Comparison of ENCODE assay signal across 18 mouse cellular contexts in the genomic region with DNA sequence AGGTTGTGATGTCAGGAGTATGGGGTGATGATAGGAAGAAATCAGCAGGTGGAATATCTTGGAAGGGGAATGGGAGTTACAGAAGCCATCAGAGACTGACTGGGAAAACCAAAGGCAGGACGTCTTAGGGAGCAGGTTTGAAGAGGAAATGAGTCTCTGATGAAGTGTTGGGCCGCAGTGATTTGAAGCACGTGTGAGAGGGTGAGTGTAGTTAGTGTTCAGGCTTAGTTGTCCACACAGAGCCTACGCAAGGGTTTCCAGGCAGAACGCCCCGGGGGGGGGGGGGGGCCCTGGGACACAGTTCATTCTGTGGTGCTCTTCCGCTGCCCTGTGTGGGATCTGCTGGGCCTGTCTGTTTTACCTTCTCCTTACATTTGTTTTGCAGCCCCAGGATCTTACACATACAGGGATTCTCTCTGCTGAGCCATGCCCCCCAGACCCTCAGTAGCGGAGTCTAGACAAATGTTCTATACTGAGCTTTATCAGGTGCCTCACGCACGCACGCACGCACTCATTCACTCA. TPM values are rescaled to one million over a fixed set of nuclear protein-coding genes. Genes with fewer than 3 reads are reported as not detected.
A peak's percentile ranks its signal among the peaks of the same experiment; 100 is the strongest.
DNase-seq lines count a peak whose midpoint lies in the region; ATAC-seq and TF ChIP-seq lines count a peak whose summit lies in the region.
"Had no signal": no experiment of that assay in that cellular context is flagged by ENCODE, and none has a peak within 500 bp of the region (broad histone marks: within the 10 kb centered on the region; RNA-seq: fewer than 3 reads in every experiment).

No protein-coding gene starts in this region.

- no peak overlapping the region for H3K4me2 ChIP-seq in heart, postnatal 0 days (ENCODE audit: low read depth, low read length)
- no peak overlapping the region for H3K4me2 ChIP-seq in midbrain, embryonic 14.5 days (ENCODE audit: low read length)
- H3K4me2 ChIP-seq in midbrain, embryonic 15.5 days = no peak overlapping the region
- no peak overlapping the region for H3K4me2 ChIP-seq in embryonic facial prominence, embryonic 11.5 days (ENCODE audit: low read depth, low read length)
- H3K4me2 ChIP-seq in neural tube, embryonic 13.5 days = no peak overlapping the region
- H3K4me2 ChIP-seq: embryonic facial prominence, embryonic 15.5 days; forebrain, embryonic 12.5 days; hindbrain, embryonic 15.5 days; liver, embryonic 12.5 days had no signal

- WGBS in heart, postnatal 0 days = 74% methylated on average over 11 of the region's 12 CpGs
- WGBS in midbrain, embryonic 14.5 days = 84% methylated on average over 12 of the region's 12 CpGs
- 89% methylated on average over 12 of the region's 12 CpGs for WGBS in midbrain, embryonic 15.5 days
- WGBS in embryonic facial prominence, embryonic 11.5 days = 76% methylated on average over 12 of the region's 12 CpGs
- 82% methylated on average over 12 of the region's 12 CpGs for WGBS in neural tube, embryonic 13.5 days

- no peak overlapping the region for H3K27ac ChIP-seq in heart, postnatal 0 days (ENCODE audit: low read depth)
- 0 out of 2 replicates have a peak overlapping the region, but pooled peaks have one; percentile 13 for H3K27ac ChIP-seq in midbrain, embryonic 14.5 days (replicated peaks; ENCODE audit: low read depth, low read length)
- H3K27ac ChIP-seq in midbrain, embryonic 15.5 days = no peak overlapping the region
- H3K27ac ChIP-seq in embryonic facial prominence, embryonic 11.5 days (replicated peaks; ENCODE audit: low read depth, low read length) = no peak overlapping the region
- 0 out of 2 replicates have a peak overlapping the region, but pooled peaks have one; percentile 9 for H3K27ac ChIP-seq in neural tube, embryonic 13.5 days (replicated peaks)
- H3K27ac ChIP-seq: embryonic facial prominence, embryonic 15.5 days; forebrain, embryonic 12.5 days; hindbrain, embryonic 15.5 days; liver, embryonic 12.5 days had no signal

- no peak overlapping the region for H3K4me3 ChIP-seq in heart, postnatal 0 days (ENCODE audit: low read depth, low read length)
- H3K4me3 ChIP-seq in midbrain, embryonic 14.5 days (replicated peaks; ENCODE audit: low read depth, low read length) = no peak overlapping the region
- no peak overlapping the region for H3K4me3 ChIP-seq in midbrain, embryonic 15.5 days
- H3K4me3 ChIP-seq in embryonic facial prominence, embryonic 11.5 days (ENCODE audit: low read depth, low read length) = no peak overlapping the region
- no peak overlapping the region for H3K4me3 ChIP-seq in neural tube, embryonic 13.5 days
- H3K4me3 ChIP-seq: embryonic facial prominence, embryonic 15.5 days; forebrain, embryonic 12.5 days; hindbrain, embryonic 15.5 days; liver, embryonic 12.5 days had no signal

- 0 out of 2 replicates have a peak, but pooled peaks have one; percentile 19 for ATAC-seq in heart, postnatal 0 days (ENCODE audit: insufficient read depth, low read depth)
- ATAC-seq in midbrain, embryonic 14.5 days (ENCODE audit: low FRiP score, low TSS enrichment) = no peak
- no peak for ATAC-seq in midbrain, embryonic 15.5 days (replicated peaks)
- ATAC-seq in embryonic facial prominence, embryonic 11.5 days (replicated peaks; ENCODE audit: insufficient number of reproducible peaks, low FRiP score, low TSS enrichment, low read depth) = no peak
- ATAC-seq in neural tube, embryonic 13.5 days (ENCODE audit: low read depth) = no peak
- ATAC-seq: liver, embryonic 12.5 days had no signal

- peaks cover 6% of the 10 kb centered on the region; the same call in 1 of the 2 replicates for H3K36me3 ChIP-seq in heart, postnatal 0 days (replicated peaks; ENCODE audit: control insufficient read depth, insufficient read depth, low read length)
- no peaks in the 10 kb centered on the region for H3K36me3 ChIP-seq in midbrain, embryonic 14.5 days (ENCODE audit: control insufficient read depth, insufficient read depth, low read length)
- no peaks in the 10 kb centered on the region for H3K36me3 ChIP-seq in midbrain, embryonic 15.5 days (replicated peaks)
- H3K36me3 ChIP-seq in embryonic facial prominence, embryonic 11.5 days (replicated peaks; ENCODE audit: control insufficient read depth, insufficient read depth, low read depth, low read length) = no peaks in the 10 kb centered on the region
- 0 out of 2 replicates have a peak, but pooled peaks cover 4% of the 10 kb centered on the region for H3K36me3 ChIP-seq in neural tube, embryonic 13.5 days
- H3K36me3 ChIP-seq: embryonic facial prominence, embryonic 15.5 days; forebrain, embryonic 12.5 days; hindbrain, embryonic 15.5 days had no signal

- no peak for TF ChIP-seq EP300 in heart, postnatal 0 days (IDR thresholded peaks at IDR 0.05; ENCODE audit: low read depth)

- peaks cover 1% of the 10 kb centered on the region; the same call in 1 of the 2 replicates for H3K4me1 ChIP-seq in heart, postnatal 0 days (ENCODE audit: control insufficient read depth, insufficient read depth)
- H3K4me1 ChIP-seq in midbrain, embryonic 14.5 days (ENCODE audit: control insufficient read depth, insufficient read depth, low read length) = peaks cover 4% of the 10 kb centered on the region
- H3K4me1 ChIP-seq in midbrain, embryonic 15.5 days = peaks cover 7% of the 10 kb centered on the region
- H3K4me1 ChIP-seq in embryonic facial prominence, embryonic 11.5 days (ENCODE audit: control insufficient read depth, insufficient read depth, low read length) = no peaks in the 10 kb centered on the region
- H3K4me1 ChIP-seq in neural tube, embryonic 13.5 days (replicated peaks) = peaks cover 8% of the 10 kb centered on the region

- no peaks in the 10 kb centered on the region for H3K9me3 ChIP-seq in heart, postnatal 0 days (replicated peaks; ENCODE audit: control insufficient read depth, low read length)
- H3K9me3 ChIP-seq in midbrain, embryonic 14.5 days (ENCODE audit: control insufficient read depth, low read length) = no peaks in the 10 kb centered on the region
- no peaks in the 10 kb centered on the region for H3K9me3 ChIP-seq in midbrain, embryonic 15.5 days
- H3K9me3 ChIP-seq in embryonic facial prominence, embryonic 11.5 days (replicated peaks; ENCODE audit: control insufficient read depth, low read length) = no peaks in the 10 kb centered on the region
- no peaks in the 10 kb centered on the region for H3K9me3 ChIP-seq in neural tube, embryonic 13.5 days
- H3K9me3 ChIP-seq: embryonic facial prominence, embryonic 15.5 days; forebrain, embryonic 12.5 days; hindbrain, embryonic 15.5 days had no signal

- no peak for DNase-seq in heart, postnatal 0 days (ENCODE audit: low spot score)
- DNase-seq in heart, adult 9 months (ENCODE audit: low spot score in 2 of 2) = no peak
- DNase-seq in midbrain, embryonic 14.5 days = no peak
- DNase-seq in embryonic facial prominence, embryonic 11.5 days (ENCODE audit: low spot score) = peak; percentile 30
- no peak for DNase-seq in urinary bladder, postnatal 25 days (ENCODE audit: low spot score)
- no peak for DNase-seq in right cerebral cortex, postnatal 10 days (ENCODE audit: low spot score in 2 of 2)
- DNase-seq: adrenal gland, postnatal 25 days; cerebellum, postnatal 25 days; lung, postnatal 10 days had no signal

- H3K9ac ChIP-seq in heart, postnatal 0 days (replicated peaks; ENCODE audit: low read depth, low read length) = no peak overlapping the region
- no peak overlapping the region for H3K9ac ChIP-seq in midbrain, embryonic 14.5 days (replicated peaks; ENCODE audit: low read length)
- H3K9ac ChIP-seq in midbrain, embryonic 15.5 days = no peak overlapping the region
- H3K9ac ChIP-seq in embryonic facial prominence, embryonic 11.5 days (replicated peaks; ENCODE audit: low read length) = no peak overlapping the region
- H3K9ac ChIP-seq in neural tube, embryonic 13.5 days = no peak overlapping the region
- H3K9ac ChIP-seq: embryonic facial prominence, embryonic 15.5 days; forebrain, embryonic 12.5 days; hindbrain, embryonic 15.5 days; liver, embryonic 12.5 days had no signal

- TF ChIP-seq CTCF in heart, postnatal 0 days (IDR thresholded peaks at IDR 0.05; ENCODE audit: low read depth) = no peak

- no peaks in the 10 kb centered on the region for H3K27me3 ChIP-seq in heart, postnatal 0 days (ENCODE audit: control insufficient read depth, insufficient read depth, low read length)
- no peaks in the 10 kb centered on the region for H3K27me3 ChIP-seq in midbrain, embryonic 14.5 days (ENCODE audit: control insufficient read depth, insufficient read depth, low read length)
- no peaks in the 10 kb centered on the region for H3K27me3 ChIP-seq in midbrain, embryonic 15.5 days (replicated peaks)
- no peaks in the 10 kb centered on the region for H3K27me3 ChIP-seq in embryonic facial prominence, embryonic 11.5 days (ENCODE audit: control insufficient read depth, insufficient read depth, low read length)
- no peaks in the 10 kb centered on the region for H3K27me3 ChIP-seq in neural tube, embryonic 13.5 days
- H3K27me3 ChIP-seq: embryonic facial prominence, embryonic 15.5 days; forebrain, embryonic 12.5 days; hindbrain, embryonic 15.5 days; liver, embryonic 12.5 days had no signal

RNA-seq across cellular contexts. Expression of a gene that starts 5.8 kb away (rescaled TPM):
- total RNA-seq in heart, postnatal 0 days (2014; rRNA removed; ENCODE audit: low replicate concordance) = 94.0 and 124 TPM in 2 replicates
- polyA plus RNA-seq in heart, postnatal 0 days (2015; fragmentation: Nextera tagmentation; extraction: Ambion mirVana) = 11.7 and 12.0 TPM in 2 replicates
- 5.1 and 7.5 TPM in 2 replicates for polyA plus RNA-seq in midbrain, embryonic 14.5 days (2014; fragmentation: Nextera tagmentation; extraction: Ambion mirVana)
- polyA plus RNA-seq in midbrain, embryonic 15.5 days (2015; fragmentation: Nextera tagmentation; extraction: Ambion mirVana) = 7.7 and 10.2 TPM in 2 replicates
- 2.7 and 3.9 TPM in 2 replicates for polyA plus RNA-seq in embryonic facial prominence, embryonic 11.5 days (2014; fragmentation: Nextera tagmentation; extraction: Ambion mirVana)
- polyA plus RNA-seq in neural tube, embryonic 13.5 days (2015; fragmentation: Nextera tagmentation; extraction: Ambion mirVana) = 4.7 and 5.1 TPM in 2 replicates

RNA-seq across cellular contexts. Expression of a gene that starts 6.0 kb away (rescaled TPM):
- total RNA-seq in heart, postnatal 0 days (2014; rRNA removed; ENCODE audit: low replicate concordance) = 0.27 TPM in 1 of 2 replicates, not detected in the other
- 0.58 and 0.71 TPM in 2 replicates for polyA plus RNA-seq in heart, postnatal 0 days (2015; fragmentation: Nextera tagmentation; extraction: Ambion mirVana)
- polyA plus RNA-seq in midbrain, embryonic 14.5 days (2014; fragmentation: Nextera tagmentation; extraction: Ambion mirVana) = not detected in 2 replicates
- polyA plus RNA-seq in midbrain, embryonic 15.5 days (2015; fragmentation: Nextera tagmentation; extraction: Ambion mirVana) = 0.22 TPM in 1 of 2 replicates, not detected in the other
- polyA plus RNA-seq in embryonic facial prominence, embryonic 11.5 days (2014; fragmentation: Nextera tagmentation; extraction: Ambion mirVana) = 0.85 and 1.0 TPM in 2 replicates
- polyA plus RNA-seq in neural tube, embryonic 13.5 days (2015; fragmentation: Nextera tagmentation; extraction: Ambion mirVana) = not detected in 2 replicates
- total RNA-seq: gastrocnemius, adult 18-20 months; megakaryocyte-erythroid progenitor cell, adult 5-6 weeks had no signal
- polyA plus RNA-seq: hindbrain, embryonic 15.5 days had no signal

RNA-seq across cellular contexts. Expression of a gene that starts 18.7 kb away (rescaled TPM):
- total RNA-seq in heart, postnatal 0 days (2014; rRNA removed; ENCODE audit: low replicate concordance) = 43.4 and 46.1 TPM in 2 replicates
- 73.0 and 75.6 TPM in 2 replicates for polyA plus RNA-seq in heart, postnatal 0 days (2015; fragmentation: Nextera tagmentation; extraction: Ambion mirVana)
- 5.2 and 32.1 TPM in 2 replicates for polyA plus RNA-seq in midbrain, embryonic 14.5 days (2014; fragmentation: Nextera tagmentation; extraction: Ambion mirVana)
- polyA plus RNA-seq in midbrain, embryonic 15.5 days (2015; fragmentation: Nextera tagmentation; extraction: Ambion mirVana) = 35.2 and 40.3 TPM in 2 replicates
- 24.9 and 29.2 TPM in 2 replicates for polyA plus RNA-seq in embryonic facial prominence, embryonic 11.5 days (2014; fragmentation: Nextera tagmentation; extraction: Ambion mirVana)
- 47.4 and 51.6 TPM in 2 replicates for polyA plus RNA-seq in neural tube, embryonic 13.5 days (2015; fragmentation: Nextera tagmentation; extraction: Ambion mirVana)

RNA-seq across cellular contexts. Expression of a gene that starts 21.3 kb away (rescaled TPM):
- total RNA-seq in heart, postnatal 0 days (2014; rRNA removed; ENCODE audit: low replicate concordance) = 1.2 and 1.7 TPM in 2 replicates
- polyA plus RNA-seq in heart, postnatal 0 days (2015; fragmentation: Nextera tagmentation; extraction: Ambion mirVana) = 2.2 and 2.9 TPM in 2 replicates
- polyA plus RNA-seq in midbrain, embryonic 14.5 days (2014; fragmentation: Nextera tagmentation; extraction: Ambion mirVana) = 2.6 and 3.1 TPM in 2 replicates
- polyA plus RNA-seq in midbrain, embryonic 15.5 days (2015; fragmentation: Nextera tagmentation; extraction: Ambion mirVana) = 6.0 TPM in 2 replicates
- 2.1 and 2.4 TPM in 2 replicates for polyA plus RNA-seq in embryonic facial prominence, embryonic 11.5 days (2014; fragmentation: Nextera tagmentation; extraction: Ambion mirVana)
- polyA plus RNA-seq in neural tube, embryonic 13.5 days (2015; fragmentation: Nextera tagmentation; extraction: Ambion mirVana) = 3.4 and 3.8 TPM in 2 replicates

RNA-seq across cellular contexts. Expression of a gene that starts 24.4 kb away (rescaled TPM):
- total RNA-seq in heart, postnatal 0 days (2014; rRNA removed; ENCODE audit: low replicate concordance) = 1.0 and 3.1 TPM in 2 replicates
- 0.12 and 0.16 TPM in 2 replicates for polyA plus RNA-seq in heart, postnatal 0 days (2015; fragmentation: Nextera tagmentation; extraction: Ambion mirVana)
- polyA plus RNA-seq in midbrain, embryonic 14.5 days (2014; fragmentation: Nextera tagmentation; extraction: Ambion mirVana) = 2.3 and 4.4 TPM in 2 replicates
- polyA plus RNA-seq in midbrain, embryonic 15.5 days (2015; fragmentation: Nextera tagmentation; extraction: Ambion mirVana) = 2.7 and 3.9 TPM in 2 replicates
- 0.13 and 0.18 TPM in 2 replicates for polyA plus RNA-seq in embryonic facial prominence, embryonic 11.5 days (2014; fragmentation: Nextera tagmentation; extraction: Ambion mirVana)
- polyA plus RNA-seq in neural tube, embryonic 13.5 days (2015; fragmentation: Nextera tagmentation; extraction: Ambion mirVana) = 1.6 and 2.1 TPM in 2 replicates
- total RNA-seq: granulocyte monocyte progenitor cell, adult 5-6 weeks had no signal

Comparison
In these comparisons a context has a peak if more than half of its experiments do, and no peak if none do; other contexts are left out.
1. H3K27ac ChIP-seq: peak in midbrain, embryonic 14.5 days (single experiment) and neural tube, embryonic 13.5 days (single experiment); none in heart, postnatal 0 days (single experiment), midbrain, embryonic 15.5 days (single experiment) and embryonic facial prominence, embryonic 11.5 days (single experiment).